Mouse (Mus musculus): ENCODE results near the gene Jmjd1c. TPM values are rescaled to one million over a fixed set of nuclear protein-coding genes. Genes with fewer than 3 reads are reported as not detected.
A peak's percentile ranks its signal among the peaks of the same experiment; 100 is the strongest.

The Jmjd1c gene
- polyA plus RNA-seq, 1 experiment from 2014 or later: 46.9 TPM

DNA sequence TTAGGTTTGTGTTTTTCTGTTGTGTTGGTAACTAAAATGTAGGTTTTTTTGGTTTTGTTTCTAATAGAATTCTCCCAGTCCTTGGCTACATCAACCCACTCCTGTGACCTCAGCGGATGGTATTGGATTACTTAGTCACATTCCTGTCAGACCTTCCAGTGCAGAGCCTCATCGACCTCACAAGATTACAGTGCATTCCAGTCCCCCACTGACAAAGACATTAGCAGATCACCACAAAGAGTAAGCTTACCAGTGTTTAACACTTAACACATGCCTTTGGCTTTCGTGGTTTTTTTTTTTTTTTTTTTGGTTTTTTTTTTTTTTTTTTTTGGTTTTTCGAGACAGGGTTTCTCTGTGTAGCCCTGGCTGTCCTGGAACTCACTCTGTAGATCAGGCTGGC lies 128.0 kb downstream of the Jmjd1c start:
- Histone ChIP-seq H3K36me3 (replicated peaks; ENCODE audit: control insufficient read depth, insufficient read depth, low read depth, low read length) (no peaks in the 10 kb centered on the region; the same call in 1 of the 2 replicates), H3K4me1 (ENCODE audit: control insufficient read depth, insufficient read depth, low read length) (no peaks in the 10 kb centered on the region), H3K9me3 (replicated peaks; ENCODE audit: control insufficient read depth, low read length) (no peaks in the 10 kb centered on the region), H3K4me2 (ENCODE audit: low read depth, low read length) (no peak overlapping the region), H3K27me3 (ENCODE audit: control insufficient read depth, insufficient read depth, low read length) (no peaks in the 10 kb centered on the region), H3K27ac (replicated peaks; ENCODE audit: low read depth, low read length) (no peak overlapping the region), H3K4me3 (ENCODE audit: low read depth, low read length) (no peak overlapping the region), H3K9ac (replicated peaks; ENCODE audit: low read length) (no peak overlapping the region)
- peak; percentile 22 for DNase-seq (ENCODE audit: low spot score)
- 73% methylated on average over 3 of the region's 4 CpGs for WGBS
- no peak for ATAC-seq (replicated peaks; ENCODE audit: insufficient number of reproducible peaks, low FRiP score, low TSS enrichment, low read depth)

DNA sequence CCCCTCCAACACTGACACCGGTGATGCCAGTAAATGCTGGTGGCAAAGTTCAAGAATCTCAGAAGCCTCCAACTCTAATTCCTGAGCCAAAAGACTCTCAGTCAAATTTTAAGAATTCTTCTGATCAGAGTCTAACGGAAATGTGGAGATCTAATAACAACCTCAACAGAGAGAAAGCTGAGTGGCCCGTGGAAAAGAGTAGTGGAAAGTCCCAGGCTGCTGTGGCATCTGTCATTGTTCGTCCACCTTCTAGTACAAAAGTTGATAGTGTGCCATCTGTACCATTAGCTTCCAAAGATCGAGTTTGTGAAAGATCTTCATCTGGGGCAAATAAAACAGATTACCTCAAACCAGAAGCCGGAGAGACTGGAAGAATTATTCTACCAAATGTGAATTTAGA lies 129.6 kb downstream of the Jmjd1c start:
- Histone ChIP-seq H3K9me3 (replicated peaks; ENCODE audit: control insufficient read depth, low read length) (no peaks in the 10 kb centered on the region), H3K9ac (replicated peaks; ENCODE audit: low read length) (no peak overlapping the region), H3K4me2 (ENCODE audit: low read depth, low read length) (no peak overlapping the region), H3K27ac (replicated peaks; ENCODE audit: low read depth, low read length) (no peak overlapping the region), H3K36me3 (replicated peaks; ENCODE audit: control insufficient read depth, insufficient read depth, low read depth, low read length) (peaks cover under 1% of the 10 kb centered on the region; the same call in 1 of the 2 replicates), H3K4me1 (ENCODE audit: control insufficient read depth, insufficient read depth, low read length) (no peaks in the 10 kb centered on the region), H3K27me3 (ENCODE audit: control insufficient read depth, insufficient read depth, low read length) (no peaks in the 10 kb centered on the region), H3K4me3 (ENCODE audit: low read depth, low read length) (no peak overlapping the region)
- DNase-seq (ENCODE audit: low spot score) (no peak), ATAC-seq (replicated peaks; ENCODE audit: insufficient number of reproducible peaks, low FRiP score, low TSS enrichment, low read depth) (no peak)
- WGBS: 86% methylated on average over 6 of the region's 6 CpGs

DNA sequence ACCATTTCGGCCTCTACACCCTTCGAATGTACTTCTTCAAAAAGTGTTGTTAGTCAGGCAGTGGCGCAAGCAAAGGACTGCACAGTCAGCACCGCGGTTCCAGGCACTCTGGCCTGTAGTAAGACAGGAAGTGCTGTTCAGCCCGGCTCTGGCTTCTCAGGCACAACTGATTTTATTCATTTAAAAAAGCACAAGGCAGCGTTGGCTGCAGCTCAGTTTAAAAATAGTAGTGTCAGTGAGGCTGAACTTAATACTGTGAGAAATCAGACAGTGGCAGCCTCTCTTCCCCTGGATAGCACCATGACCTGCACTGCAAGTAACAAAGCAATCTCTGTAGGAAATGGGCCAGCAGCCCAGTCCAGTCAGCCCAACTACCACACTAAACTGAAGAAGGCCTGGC lies 130.2 kb downstream of the Jmjd1c start:
- Histone ChIP-seq H3K27ac (replicated peaks; ENCODE audit: low read depth, low read length) (no peak overlapping the region), H3K9ac (replicated peaks; ENCODE audit: low read length) (no peak overlapping the region), H3K4me1 (ENCODE audit: control insufficient read depth, insufficient read depth, low read length) (no peaks in the 10 kb centered on the region), H3K4me2 (ENCODE audit: low read depth, low read length) (no peak overlapping the region), H3K36me3 (replicated peaks; ENCODE audit: control insufficient read depth, insufficient read depth, low read depth, low read length) (peaks cover 4% of the 10 kb centered on the region), H3K9me3 (replicated peaks; ENCODE audit: control insufficient read depth, low read length) (no peaks in the 10 kb centered on the region), H3K27me3 (ENCODE audit: control insufficient read depth, insufficient read depth, low read length) (no peaks in the 10 kb centered on the region), H3K4me3 (ENCODE audit: low read depth, low read length) (no peak overlapping the region)
- 83% methylated on average over 7 of the region's 7 CpGs for WGBS
- ATAC-seq (replicated peaks; ENCODE audit: insufficient number of reproducible peaks, low FRiP score, low TSS enrichment, low read depth) (no peak), DNase-seq (ENCODE audit: low spot score) (no peak)

DNA sequence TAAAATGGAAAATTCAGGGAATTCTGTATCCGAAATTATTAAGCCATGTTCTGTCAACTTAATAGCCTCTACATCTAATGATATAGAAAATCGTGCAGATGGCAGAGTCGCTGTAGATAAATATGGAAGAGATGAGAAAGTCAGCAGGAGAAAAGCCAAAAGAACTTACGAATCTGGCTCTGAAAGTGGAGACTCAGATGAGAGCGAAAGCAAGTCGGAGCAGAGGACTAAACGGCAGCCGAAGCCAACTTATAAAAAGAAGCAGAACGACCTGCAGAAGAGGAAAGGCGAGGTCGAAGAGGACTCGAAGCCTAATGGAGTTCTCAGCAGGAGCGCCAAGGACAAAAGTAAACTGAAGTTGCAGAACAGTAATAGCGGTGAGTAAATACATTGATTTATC lies 130.6 kb downstream of the Jmjd1c start:
- Histone ChIP-seq H3K9me3 (replicated peaks; ENCODE audit: control insufficient read depth, low read length) (no peaks in the 10 kb centered on the region), H3K4me3 (ENCODE audit: low read depth, low read length) (no peak overlapping the region), H3K27ac (replicated peaks; ENCODE audit: low read depth, low read length) (no peak overlapping the region), H3K36me3 (replicated peaks; ENCODE audit: control insufficient read depth, insufficient read depth, low read depth, low read length) (peaks cover 4% of the 10 kb centered on the region), H3K4me1 (ENCODE audit: control insufficient read depth, insufficient read depth, low read length) (no peaks in the 10 kb centered on the region), H3K9ac (replicated peaks; ENCODE audit: low read length) (no peak overlapping the region), H3K4me2 (ENCODE audit: low read depth, low read length) (no peak overlapping the region), H3K27me3 (ENCODE audit: control insufficient read depth, insufficient read depth, low read length) (no peaks in the 10 kb centered on the region)
- DNase-seq (ENCODE audit: low spot score): no peak
- WGBS: 93% methylated on average over 14 of the region's 14 CpGs
- no peak for ATAC-seq (replicated peaks; ENCODE audit: insufficient number of reproducible peaks, low FRiP score, low TSS enrichment, low read depth)

DNA sequence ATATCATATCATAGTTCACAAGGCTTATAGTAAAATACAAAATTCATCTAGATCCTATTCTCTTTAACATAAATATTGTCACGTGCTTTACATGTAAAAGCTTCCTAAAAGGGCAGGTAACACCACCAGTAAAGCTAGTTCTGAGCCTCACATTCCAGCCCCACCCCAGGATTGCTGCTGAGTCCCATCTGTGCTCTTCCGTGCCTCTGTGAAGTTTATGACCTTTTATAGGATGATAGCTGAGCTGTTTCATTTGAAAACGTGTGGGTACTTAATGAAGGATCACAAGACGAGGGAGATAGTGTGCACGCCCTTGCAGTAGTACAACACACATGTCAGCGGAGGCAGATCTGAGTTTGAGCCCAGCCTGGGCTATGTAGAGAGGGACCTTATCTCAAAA lies 134.5 kb downstream of the Jmjd1c start:
- WGBS: 89% methylated on average over 6 of the region's 6 CpGs
- ATAC-seq (replicated peaks; ENCODE audit: insufficient number of reproducible peaks, low FRiP score, low TSS enrichment, low read depth): no peak
- peaks cover 4% of the 10 kb centered on the region for H3K36me3 ChIP-seq (replicated peaks; ENCODE audit: control insufficient read depth, insufficient read depth, low read depth, low read length)

DNA sequence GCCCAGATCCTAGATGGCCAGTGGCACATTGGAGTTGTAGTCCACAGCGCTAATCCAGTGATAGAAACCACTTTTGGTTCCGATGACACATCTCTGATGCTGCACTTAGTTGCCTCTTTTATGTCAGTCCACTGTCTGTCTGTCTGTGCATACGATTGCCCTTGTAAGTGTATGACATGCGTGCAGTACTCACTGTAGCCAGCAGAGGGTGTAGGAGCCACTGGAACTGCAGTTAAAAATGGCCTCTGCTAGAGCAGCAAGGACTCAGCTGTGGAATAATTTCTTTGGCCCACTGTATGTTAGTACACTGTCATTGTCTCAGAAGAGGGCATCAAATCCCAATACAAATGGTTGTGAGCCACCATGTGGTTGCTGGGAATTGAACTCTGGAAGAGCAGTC lies 151.2 kb downstream of the Jmjd1c start:
- no peaks in the 10 kb centered on the region for H3K27me3 ChIP-seq (ENCODE audit: control insufficient read depth, insufficient read depth, low read length)
- H3K9ac ChIP-seq (replicated peaks; ENCODE audit: low read length): no peak overlapping the region
- no peak overlapping the region for H3K4me2 ChIP-seq (ENCODE audit: low read depth, low read length)
- H3K9me3 ChIP-seq (replicated peaks; ENCODE audit: control insufficient read depth, low read length): no peaks in the 10 kb centered on the region
- 90% methylated on average over 4 of the region's 4 CpGs for WGBS
- no peak overlapping the region for H3K4me3 ChIP-seq (ENCODE audit: low read depth, low read length)
- DNase-seq (ENCODE audit: low spot score): peak; percentile 49
- no peak for ATAC-seq (replicated peaks; ENCODE audit: insufficient number of reproducible peaks, low FRiP score, low TSS enrichment, low read depth)
- H3K36me3 ChIP-seq (replicated peaks; ENCODE audit: control insufficient read depth, insufficient read depth, low read depth, low read length): peaks cover 7% of the 10 kb centered on the region
- no peaks in the 10 kb centered on the region for H3K4me1 ChIP-seq (ENCODE audit: control insufficient read depth, insufficient read depth, low read length)
- no peak overlapping the region for H3K27ac ChIP-seq (replicated peaks; ENCODE audit: low read depth, low read length)

More for the DNA sequence above, 134.5 kb downstream of the Jmjd1c start:
- Histone ChIP-seq H3K27ac (replicated peaks; ENCODE audit: low read depth, low read length) (no peak overlapping the region), H3K9me3 (replicated peaks; ENCODE audit: control insufficient read depth, low read length) (no peaks in the 10 kb centered on the region), H3K4me3 (ENCODE audit: low read depth, low read length) (no peak overlapping the region), H3K9ac (replicated peaks; ENCODE audit: low read length) (no peak overlapping the region), H3K27me3 (ENCODE audit: control insufficient read depth, insufficient read depth, low read length) (no peaks in the 10 kb centered on the region), H3K4me1 (ENCODE audit: control insufficient read depth, insufficient read depth, low read length) (no peaks in the 10 kb centered on the region), H3K4me2 (ENCODE audit: low read depth, low read length) (no peak overlapping the region)
- DNase-seq (ENCODE audit: low spot score): no peak

DNA sequence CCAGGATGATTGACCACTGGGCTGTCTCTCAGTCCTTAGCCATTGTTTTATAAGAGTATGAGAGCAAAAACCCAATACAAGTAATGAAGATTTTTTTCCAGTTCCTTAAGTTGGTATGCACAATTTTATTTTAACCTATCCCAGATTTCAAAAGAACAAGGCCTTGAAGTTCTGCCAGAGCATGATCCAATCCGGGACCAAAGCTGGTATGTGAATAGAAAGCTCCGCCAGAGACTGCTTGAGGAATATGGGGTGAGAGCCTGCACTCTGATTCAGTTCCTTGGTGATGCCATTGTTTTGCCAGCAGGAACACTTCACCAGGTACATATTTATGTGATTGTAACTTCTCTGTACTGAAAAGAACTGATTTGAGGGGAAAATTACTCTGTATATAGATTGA lies 153.6 kb downstream of the Jmjd1c start:
- DNase-seq (ENCODE audit: low spot score) (no peak), ATAC-seq (replicated peaks; ENCODE audit: insufficient number of reproducible peaks, low FRiP score, low TSS enrichment, low read depth) (no peak)
- Histone ChIP-seq H3K9me3 (replicated peaks; ENCODE audit: control insufficient read depth, low read length) (no peaks in the 10 kb centered on the region), H3K9ac (replicated peaks; ENCODE audit: low read length) (no peak overlapping the region), H3K4me1 (ENCODE audit: control insufficient read depth, insufficient read depth, low read length) (no peaks in the 10 kb centered on the region), H3K4me3 (ENCODE audit: low read depth, low read length) (no peak overlapping the region), H3K4me2 (ENCODE audit: low read depth, low read length) (no peak overlapping the region), H3K27ac (replicated peaks; ENCODE audit: low read depth, low read length) (no peak overlapping the region), H3K27me3 (ENCODE audit: control insufficient read depth, insufficient read depth, low read length) (no peaks in the 10 kb centered on the region), H3K36me3 (replicated peaks; ENCODE audit: control insufficient read depth, insufficient read depth, low read depth, low read length) (peaks cover 7% of the 10 kb centered on the region)
- 92% methylated on average over 2 of the region's 2 CpGs for WGBS

DNA sequence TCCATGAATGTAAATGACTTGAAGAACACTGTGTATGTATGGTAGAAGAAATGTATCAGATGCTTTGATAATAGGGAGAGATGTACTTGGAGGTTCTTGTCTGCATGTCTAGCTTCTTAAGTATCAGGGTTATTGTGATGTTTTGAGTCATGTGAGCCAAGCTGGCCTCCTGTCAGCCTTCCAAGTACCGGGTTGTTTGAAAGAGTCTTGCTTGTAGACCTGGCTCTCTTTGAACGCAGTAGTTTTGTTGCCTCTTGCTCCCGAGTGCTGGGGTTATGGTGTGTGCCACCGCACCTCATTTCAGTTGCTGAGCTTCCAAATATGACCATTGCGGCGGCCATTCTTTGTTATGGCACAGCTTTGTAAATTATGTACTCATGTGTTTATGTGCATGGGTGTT lies 154.9 kb downstream of the Jmjd1c start:
- Histone ChIP-seq H3K27me3 (ENCODE audit: control insufficient read depth, insufficient read depth, low read length) (no peaks in the 10 kb centered on the region), H3K27ac (replicated peaks; ENCODE audit: low read depth, low read length) (no peak overlapping the region), H3K4me2 (ENCODE audit: low read depth, low read length) (no peak overlapping the region), H3K4me3 (ENCODE audit: low read depth, low read length) (no peak overlapping the region), H3K9ac (replicated peaks; ENCODE audit: low read length) (no peak overlapping the region), H3K36me3 (replicated peaks; ENCODE audit: control insufficient read depth, insufficient read depth, low read depth, low read length) (peaks cover 7% of the 10 kb centered on the region), H3K9me3 (replicated peaks; ENCODE audit: control insufficient read depth, low read length) (no peaks in the 10 kb centered on the region), H3K4me1 (ENCODE audit: control insufficient read depth, insufficient read depth, low read length) (no peaks in the 10 kb centered on the region)
- WGBS: 91% methylated on average over 6 of the region's 6 CpGs
- DNase-seq (ENCODE audit: low spot score): no peak
- no peak for ATAC-seq (replicated peaks; ENCODE audit: insufficient number of reproducible peaks, low FRiP score, low TSS enrichment, low read depth)

Measured in embryonic facial prominence, embryonic 11.5 days (tissue).